Mouse (Mus musculus) embryonic facial prominence, embryonic 14.5 days (tissue): ENCODE data around the gene Ankrd40. TPM values are rescaled to one million over a fixed set of nuclear protein-coding genes. Genes with fewer than 3 reads are reported as not detected.

ENCODE experiments used
- ATAC-seq: fragments of 200-750 bp; cut with Nextera tagmentation; 2 replicates; pipeline ENCODE4 v1.8.0; 2017; ENCODE audit warnings: low read depth, moderate number of reproducible peaks, moderate TSS enrichment
- DNase-seq: peaks from one replicate; pipeline ENCODE4 v3.0.0-alpha.2; 2015; ENCODE audit warnings: low spot score
- H3K27ac ChIP-seq: fragments of 300-500 bp; sonication (generic); replicated peaks from 2 replicates; pipeline ENCODE4 v1.5.1; 2014; ENCODE audit warnings: low read depth, mild to moderate bottlenecking, low read length, moderate library complexity
- H3K27me3 ChIP-seq: fragments of 300-500 bp; sonication (generic); replicated peaks from 2 replicates; pipeline ENCODE4 v1.6.1; 2014; ENCODE audit warnings: low read length; ENCODE audit not compliant: control insufficient read depth, insufficient read depth
- H3K36me3 ChIP-seq: fragments of 300-500 bp; sonication (generic); 2 replicates; pipeline ENCODE4 v1.6.1; 2014; ENCODE audit warnings: low read length, mixed read lengths; ENCODE audit not compliant: control insufficient read depth, insufficient read depth
- H3K4me1 ChIP-seq: fragments of 300-500 bp; sonication (generic); 2 replicates; pipeline ENCODE4 v1.6.1; 2014; ENCODE audit warnings: antibody characterized with exemption, low read length; ENCODE audit not compliant: control insufficient read depth, insufficient read depth
- H3K4me2 ChIP-seq: fragments of 300-500 bp; sonication (generic); 2 replicates; pipeline ENCODE4 v1.6.1; 2014; ENCODE audit warnings: low read depth, mild to moderate bottlenecking, low read length, moderate library complexity, mixed read lengths
- H3K4me3 ChIP-seq: fragments of 300-500 bp; sonication (generic); 2 replicates; pipeline ENCODE4 v1.5.1; 2014; ENCODE audit warnings: low read depth, mild to moderate bottlenecking, low read length
- H3K9ac ChIP-seq: fragments of 300-500 bp; sonication (generic); 2 replicates; pipeline ENCODE4 v1.6.1; 2014; ENCODE audit warnings: low read depth, mild to moderate bottlenecking, low read length, moderate library complexity, mixed read lengths
- H3K9me3 ChIP-seq: fragments of 300-500 bp; sonication (generic); 2 replicates; pipeline ENCODE4 v1.6.1; 2016; ENCODE audit warnings: low read length; ENCODE audit not compliant: control insufficient read depth
- WGBS: fragments of 180-500 bp; shearing (Covaris S2); extraction: QIAGEN DNeasy Blood & Tissue Kit; methylation state at CpG from one replicate; pipeline ENCODE4 v1.1.7; 2014; 5-methylcytosine and 5-hydroxymethylcytosine counted together
- polyA plus RNA-seq: library from polyadenylated mRNA; unstranded; fragments of >200 nt; fragmentation: Nextera tagmentation; extraction: Ambion mirVana; gene quantifications from 2 replicates; pipeline ENCODE4 v1.2.1, GENCODE M21; 2014

Gene Ankrd40
- polyA plus RNA-seq, 1 experiment from 2014 or later: 28.4 TPM

- H3K9me3 ChIP-seq: no peaks in the 10 kb centered on the region
- H3K27me3 ChIP-seq: no peaks in the 10 kb centered on the region
- H3K9ac ChIP-seq: 0 out of 2 replicates have a peak overlapping the region, but pooled peaks have one; percentile 1
- no peak overlapping the region for H3K27ac ChIP-seq
- peaks cover 28% of the 10 kb centered on the region for H3K36me3 ChIP-seq
- no peak overlapping the region for H3K4me2 ChIP-seq
- peaks cover 6% of the 10 kb centered on the region; the same call in 1 of the 2 replicates for H3K4me1 ChIP-seq
- H3K4me3 ChIP-seq: no peak overlapping the region
- no peak for ATAC-seq
- DNase-seq: no peak
- 51% methylated on average over 13 of the region's 13 CpGs for WGBS
Observed at GRCm38 (mm10) chr11:94342114-94342905, 14.5 kb downstream of the Ankrd40 start.

- peak; percentile 39 for DNase-seq
- Histone ChIP-seq H3K27me3 (no peaks in the 10 kb centered on the region), H3K4me2 (no peak overlapping the region), H3K9ac (no peak overlapping the region), H3K4me3 (no peak overlapping the region), H3K36me3 (peaks cover 11% of the 10 kb centered on the region), H3K9me3 (no peaks in the 10 kb centered on the region), H3K27ac (no peak overlapping the region), H3K4me1 (peaks cover 6% of the 10 kb centered on the region; the same call in 1 of the 2 replicates)
- peak; percentile 38; the same call in 1 of the 2 replicates for ATAC-seq
- WGBS: 39% methylated on average over 5 of the region's 5 CpGs
Observed at GRCm38 (mm10) chr11:94343955-94344358, 16.2 kb downstream of the Ankrd40 start.

GRCm38 (mm10) chr11:94344470-94344869 lies 16.7 kb downstream of the Ankrd40 start:
- 36% methylated on average over 1 of the region's 1 CpGs for WGBS
- no peak overlapping the region for H3K4me2 ChIP-seq
- H3K27ac ChIP-seq: no peak overlapping the region
- no peaks in the 10 kb centered on the region for H3K27me3 ChIP-seq
- peaks cover 6% of the 10 kb centered on the region for H3K36me3 ChIP-seq
- DNase-seq: no peak
- H3K9ac ChIP-seq: no peak overlapping the region
- H3K4me3 ChIP-seq: no peak overlapping the region
- ATAC-seq: no peak; the same call in 1 of the 2 replicates
- peaks cover 6% of the 10 kb centered on the region; the same call in 1 of the 2 replicates for H3K4me1 ChIP-seq
- no peaks in the 10 kb centered on the region for H3K9me3 ChIP-seq

GRCm38 (mm10) chr11:94345926-94346325 lies 18.1 kb downstream of the Ankrd40 start:
- Histone ChIP-seq H3K4me3 (no peak overlapping the region), H3K27me3 (no peaks in the 10 kb centered on the region), H3K4me2 (no peak overlapping the region), H3K9ac (no peak overlapping the region), H3K36me3 (no peaks in the 10 kb centered on the region), H3K9me3 (no peaks in the 10 kb centered on the region), H3K4me1 (peaks cover 6% of the 10 kb centered on the region; the same call in 1 of the 2 replicates), H3K27ac (no peak overlapping the region)
- WGBS: 83% methylated on average over 10 of the region's 10 CpGs
- no peak for DNase-seq
- no peak for ATAC-seq

- 53% methylated on average over 3 of the region's 3 CpGs for WGBS
- H3K9ac ChIP-seq: no peak overlapping the region
Observed at GRCm38 (mm10) chr11:94346611-94347010, 18.8 kb downstream of the Ankrd40 start.

GRCm38 (mm10) chr11:94347063-94347575 lies 19.3 kb downstream of the Ankrd40 start:
- no peak overlapping the region for H3K27ac ChIP-seq
- WGBS: 77% methylated on average over 7 of the region's 7 CpGs
- ATAC-seq: no peak

More at GRCm38 (mm10) chr11:94346611-94347010, 18.8 kb downstream of the Ankrd40 start:
- no peaks in the 10 kb centered on the region for H3K27me3 ChIP-seq
- no peak for ATAC-seq
- H3K4me1 ChIP-seq: peaks cover 6% of the 10 kb centered on the region; the same call in 1 of the 2 replicates
- H3K36me3 ChIP-seq: no peaks in the 10 kb centered on the region
- H3K27ac ChIP-seq: no peak overlapping the region
- H3K9me3 ChIP-seq: no peaks in the 10 kb centered on the region
- H3K4me3 ChIP-seq: no peak overlapping the region
- H3K4me2 ChIP-seq: no peak overlapping the region
- DNase-seq: peak; percentile 48

GRCm38 (mm10) chr11:94349839-94350238 lies 22.0 kb downstream of the Ankrd40 start:
- Histone ChIP-seq H3K4me3 (no peak overlapping the region), H3K4me1 (no peaks in the 10 kb centered on the region), H3K9ac (no peak overlapping the region), H3K9me3 (no peaks in the 10 kb centered on the region), H3K27ac (no peak overlapping the region), H3K27me3 (no peaks in the 10 kb centered on the region), H3K36me3 (no peaks in the 10 kb centered on the region), H3K4me2 (no peak overlapping the region)
- no peak for ATAC-seq
- no peak for DNase-seq
- 79% methylated on average over 2 of the region's 2 CpGs for WGBS

More at GRCm38 (mm10) chr11:94347063-94347575, 19.3 kb downstream of the Ankrd40 start:
- Histone ChIP-seq H3K27me3 (no peaks in the 10 kb centered on the region), H3K36me3 (no peaks in the 10 kb centered on the region), H3K9me3 (no peaks in the 10 kb centered on the region), H3K4me3 (no peak overlapping the region), H3K9ac (no peak overlapping the region), H3K4me1 (peaks cover 6% of the 10 kb centered on the region; the same call in 1 of the 2 replicates), H3K4me2 (no peak overlapping the region)
- DNase-seq: no peak

- DNase-seq: no peak
- ATAC-seq: no peak
- H3K4me1 ChIP-seq: no peaks in the 10 kb centered on the region
- no peaks in the 10 kb centered on the region for H3K27me3 ChIP-seq
- no peak overlapping the region for H3K27ac ChIP-seq
- no peaks in the 10 kb centered on the region for H3K36me3 ChIP-seq
- no peak overlapping the region for H3K4me2 ChIP-seq
- H3K9ac ChIP-seq: no peak overlapping the region
- no peaks in the 10 kb centered on the region for H3K9me3 ChIP-seq
- H3K4me3 ChIP-seq: no peak overlapping the region
- WGBS: 67% methylated on average over 1 of the region's 1 CpGs
Observed at GRCm38 (mm10) chr11:94350337-94350736, 22.5 kb downstream of the Ankrd40 start.
